Mouse (Mus musculus) kidney, adult 2 months (tissue): ENCODE measurements at regions not wholly inside any gene's neighbourhood (a gene's known extent, or its start where the extent isn't known, plus 50 kb on each side); places are given as distances from the start of the nearest gene placed in this dataset.

Source experiments
- CTCF ChIP-seq: fragments of 200-500 bp; conservative IDR thresholded peaks from 2 replicates; pipeline ENCODE4 v1.5.1; 2011; ENCODE audit warnings: low read depth, mild to moderate bottlenecking, control low read depth, low read length, moderate library complexity, mixed read lengths; ENCODE audit not compliant: insufficient read depth, insufficient read length
- POLR2A ChIP-seq: fragments of 200-500 bp; IDR thresholded peaks from one replicate; pipeline ENCODE4 v1.6.1; 2011; ENCODE audit warnings: low read depth, low read length, control low read depth

GRCm38 (mm10) chr5:116933105-116933504, 182.8 kb downstream of the Suds3 start:
- TF ChIP-seq POLR2A, result no peak
- 0 out of 2 replicates have a peak, but pooled peaks have one; percentile 19 for TF ChIP-seq CTCF
